Mouse (Mus musculus) lung, adult 18-20 months (tissue): Measurements from ENCODE around the gene Pten.

ENCODE experiments used
- DNase-seq, 2 experiments: peaks; one replicate each; pipeline ENCODE4 v3.0.0; 2022; ENCODE audit warnings: mixed read lengths in 2 of 2

The Pten gene

DNA sequence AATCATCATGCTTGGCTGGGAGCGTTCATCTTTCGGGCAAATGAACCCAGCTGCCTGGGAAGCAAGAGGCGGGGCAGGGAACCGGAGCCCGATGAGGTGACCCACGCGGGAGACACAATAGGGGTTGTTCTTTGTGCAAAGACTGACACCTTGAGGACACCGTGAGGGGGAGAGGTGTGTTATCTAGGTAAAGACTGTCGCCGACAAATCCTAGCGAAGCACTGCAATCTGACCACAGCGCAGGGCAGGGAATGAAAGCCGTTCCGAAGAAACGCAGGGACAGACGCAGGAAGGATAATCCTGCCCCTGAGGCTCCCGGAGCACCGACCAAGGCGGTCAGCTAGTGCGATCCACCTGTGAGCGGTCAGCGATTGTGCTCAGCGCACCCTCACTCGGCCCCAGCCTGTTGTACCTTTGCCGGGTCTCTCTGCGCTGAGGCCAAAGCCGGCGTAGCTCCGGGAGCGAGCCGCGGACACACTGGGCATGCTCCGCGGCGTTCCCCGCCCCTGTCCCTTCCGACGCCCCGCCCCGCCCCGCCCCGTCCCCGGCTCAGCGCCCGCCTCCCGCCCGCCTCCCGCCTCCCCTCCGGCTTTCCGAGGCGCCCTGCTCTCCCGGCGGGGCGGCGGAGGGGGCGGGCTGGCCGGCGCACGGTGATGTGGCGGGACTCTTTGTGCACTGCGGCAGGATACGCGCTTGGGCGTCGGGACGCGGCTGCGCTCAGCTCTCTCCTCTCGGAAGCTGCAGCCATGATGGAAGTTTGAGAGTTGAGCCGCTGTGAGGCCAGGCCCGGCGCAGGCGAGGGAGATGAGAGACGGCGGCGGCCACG lies at the start of gene Pten:
Pten (plus strand) TSS at position 598 of the 826 bp plus-strand sequence.
- DNase-seq, result peak; percentile 96 to 97

GRCm38 (mm10) chr19:32708996-32709395 lies 48.3 kb upstream of the Pten start:
- no peak for DNase-seq

DNA sequence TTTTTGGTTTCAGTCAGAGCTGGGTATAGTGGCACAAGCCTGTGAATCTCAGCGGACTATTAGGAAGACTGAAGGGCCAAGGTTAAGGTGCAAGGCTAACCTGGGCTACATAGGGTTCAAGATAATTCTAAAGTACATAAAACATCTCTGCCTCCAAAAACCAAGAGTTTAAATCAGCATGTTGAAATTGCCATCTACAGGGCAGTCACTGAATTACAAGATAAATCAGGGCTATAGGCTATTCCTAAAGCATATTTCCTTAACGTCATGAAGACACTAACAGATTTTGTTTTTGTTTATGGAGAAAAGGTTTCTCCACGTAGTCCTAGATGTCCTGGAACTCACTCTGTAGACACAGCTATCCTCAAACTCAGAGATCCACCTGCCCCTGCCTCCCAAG lies 47.0 kb upstream of the Pten start:
- DNase-seq, result no peak

GRCm38 (mm10) chr19:32711761-32712541 lies 45.3 kb upstream of the Pten start:
- peak; percentile 88 to 90 for DNase-seq

DNA sequence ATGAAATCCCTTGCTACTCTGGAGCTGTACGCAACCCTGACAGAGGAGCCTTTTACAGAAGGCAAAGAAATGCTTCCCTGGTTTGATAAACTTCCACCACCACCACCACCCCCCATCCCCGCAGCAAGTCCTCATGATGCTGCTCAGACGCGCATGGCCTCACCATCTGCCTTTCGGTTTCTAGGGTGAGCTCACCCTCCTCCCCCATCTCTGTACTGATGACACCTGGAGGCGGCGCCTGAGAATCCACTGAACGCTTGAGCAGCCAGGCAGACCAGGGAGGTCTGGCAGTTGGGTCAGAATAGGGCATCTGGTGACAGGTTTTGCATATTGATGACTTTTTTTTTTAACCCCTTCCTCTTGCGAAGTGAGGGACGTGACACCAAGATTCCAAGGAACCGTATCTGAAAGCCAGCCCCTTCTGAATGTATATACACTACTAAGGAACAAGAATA lies 44.7 kb upstream of the Pten start:
- DNase-seq, result peak; percentile 76 to 82

DNA sequence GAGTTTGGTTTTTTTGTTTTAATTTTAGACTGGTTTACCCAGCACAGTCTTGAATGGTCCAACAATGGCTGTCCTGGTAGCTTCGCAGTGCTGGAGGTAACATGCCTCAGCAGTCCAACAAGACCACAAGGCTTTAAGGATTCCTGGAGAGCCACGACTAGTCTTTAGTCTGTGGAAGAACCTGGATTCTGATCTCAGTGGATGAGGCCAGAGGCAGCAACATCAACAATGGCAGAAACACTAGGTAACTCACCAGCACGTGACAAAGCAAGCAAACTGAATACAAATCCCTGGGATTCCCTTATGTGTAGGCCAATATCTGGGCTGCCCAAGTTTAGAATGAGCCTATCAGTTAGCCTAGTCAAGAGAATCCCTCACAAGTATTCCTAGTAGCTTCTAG lies 43.8 kb upstream of the Pten start:
- no peak for DNase-seq

GRCm38 (mm10) chr19:32715201-32715600 lies 42.1 kb upstream of the Pten start:
- peak; percentile 72 to 79 for DNase-seq

- no peak for DNase-seq
Measured at GRCm38 (mm10) chr19:32715681-32716080, 41.6 kb upstream of the Pten start.

GRCm38 (mm10) chr19:32717590-32717989 lies 39.7 kb upstream of the Pten start:
- no peak for DNase-seq

DNA sequence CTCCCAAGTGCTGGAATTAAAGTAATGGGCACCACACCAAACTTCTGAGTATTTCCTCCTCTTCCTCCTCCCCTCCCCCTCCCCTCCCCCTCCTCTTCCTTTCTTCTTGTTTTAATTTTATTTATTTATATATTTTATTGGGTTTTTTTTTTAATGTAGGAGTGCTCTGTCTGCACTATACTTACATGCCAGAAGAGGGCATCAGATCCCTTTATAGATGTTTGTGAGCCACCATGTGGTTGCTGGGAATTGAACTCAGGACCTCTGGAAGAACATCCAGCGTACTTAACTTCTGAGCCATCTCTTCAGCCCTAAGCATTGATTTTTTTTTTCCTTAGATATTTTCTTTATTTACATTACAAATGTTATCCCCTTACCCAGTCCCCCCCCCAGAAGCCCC lies 37.0 kb upstream of the Pten start:
- no peak for DNase-seq

- DNase-seq, result no peak
Measured at GRCm38 (mm10) chr19:32723817-32724216, 33.5 kb upstream of the Pten start.

DNA sequence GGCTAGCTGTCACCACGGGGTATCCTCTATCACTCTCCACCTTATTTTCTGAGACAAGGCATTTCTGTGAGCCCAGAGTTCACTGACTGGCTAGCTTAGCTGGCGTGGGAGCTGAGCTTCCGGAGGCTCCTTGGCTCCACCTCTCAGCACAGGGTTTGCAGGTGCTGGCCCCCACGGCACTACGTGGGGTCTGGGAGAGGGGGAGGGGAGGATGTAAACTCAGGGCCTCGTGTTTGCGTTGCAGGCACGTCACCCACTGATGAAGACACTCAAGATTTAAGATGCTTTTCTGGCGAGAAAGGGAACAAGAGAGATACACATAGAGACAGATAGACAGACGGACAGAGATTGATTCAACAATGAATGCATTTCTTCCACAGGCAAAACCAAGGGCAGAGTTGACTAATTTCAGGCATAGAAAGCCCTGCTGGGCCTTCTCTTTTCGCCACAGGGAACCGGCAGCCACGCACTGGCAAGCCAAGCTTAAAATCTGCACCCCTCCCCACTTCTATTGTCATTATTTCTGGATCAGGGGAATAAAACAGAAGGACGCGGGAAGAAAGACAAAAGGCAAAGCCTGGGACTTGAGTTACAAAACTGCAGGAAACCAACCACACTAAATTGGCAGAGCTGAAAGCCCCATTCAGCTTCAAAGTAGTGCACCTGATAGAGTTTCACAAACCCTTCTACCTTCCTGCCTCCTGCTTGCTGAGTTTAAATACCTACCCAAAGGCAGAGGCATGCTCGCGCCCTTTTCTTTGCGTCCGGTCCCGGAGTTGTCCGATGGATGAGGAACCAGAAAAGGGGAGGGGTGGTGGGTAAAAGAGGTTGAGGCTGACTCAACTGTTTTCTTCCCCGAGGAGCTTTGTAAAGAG lies 30.6 kb upstream of the Pten start:
- DNase-seq, result no peak

- DNase-seq, result no peak
Measured at GRCm38 (mm10) chr19:32729785-32730184, 27.5 kb upstream of the Pten start.

- no peak for DNase-seq
Measured at GRCm38 (mm10) chr19:32732922-32733321, 24.4 kb upstream of the Pten start.

GRCm38 (mm10) chr19:32737844-32738243 lies 19.5 kb upstream of the Pten start:
- no peak for DNase-seq

DNA sequence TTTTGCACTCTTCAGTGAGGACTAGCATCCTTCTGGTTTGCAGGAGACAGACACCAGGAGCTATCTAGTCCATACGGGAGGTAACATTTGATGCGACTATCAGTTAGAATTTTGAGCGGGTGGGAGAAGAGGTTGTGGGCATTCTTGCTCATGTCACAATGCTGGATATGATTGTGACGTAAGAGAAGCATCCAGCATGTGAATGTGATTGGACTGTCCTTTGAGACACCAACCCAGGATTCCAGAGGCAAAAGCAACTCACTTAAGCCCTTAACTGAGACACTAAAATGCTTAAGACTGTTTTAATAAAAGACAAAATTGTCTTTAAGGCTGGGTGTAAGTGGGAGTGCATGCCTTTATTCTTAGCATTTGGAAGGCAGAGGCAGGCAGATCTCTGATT lies 17.6 kb upstream of the Pten start, which contains the start of gene Atad1:
Atad1 (minus strand) TSS at position 101 of the 400 bp plus-strand sequence.
- DNase-seq, result no peak

DNA sequence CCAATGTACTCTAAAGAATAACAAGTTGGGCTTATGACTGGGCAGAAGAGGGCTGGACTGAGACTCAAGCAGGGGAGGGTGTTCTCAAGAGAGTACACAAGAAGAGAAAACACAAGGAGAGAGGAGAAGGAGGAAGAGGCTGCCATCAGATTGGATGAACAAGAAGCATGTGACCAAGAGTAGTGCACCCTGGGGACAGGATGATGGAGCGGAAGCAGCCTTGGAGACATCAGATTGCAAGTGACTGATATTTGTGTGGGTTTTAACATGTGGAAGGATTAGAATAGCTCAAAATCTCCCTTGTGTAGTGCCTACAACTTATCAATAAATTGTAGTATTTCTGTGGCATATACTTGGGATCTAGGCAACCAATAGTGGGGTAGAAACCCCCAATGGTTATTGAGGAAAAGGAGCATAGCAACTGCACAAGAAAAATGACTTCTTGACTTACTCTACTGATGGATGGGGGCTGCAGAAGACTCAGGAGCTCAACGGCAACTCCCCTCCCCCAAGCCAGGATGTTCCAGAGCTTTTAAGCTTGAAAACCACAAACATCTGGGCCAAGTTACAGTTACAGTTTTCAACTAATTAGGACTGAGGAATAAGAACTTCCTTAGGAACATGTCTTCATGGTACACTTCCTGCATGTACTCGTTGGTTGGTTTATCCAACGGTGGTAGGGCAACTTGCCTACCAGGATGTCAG lies 16.5 kb upstream of the Pten start:
- no peak for DNase-seq

DNA sequence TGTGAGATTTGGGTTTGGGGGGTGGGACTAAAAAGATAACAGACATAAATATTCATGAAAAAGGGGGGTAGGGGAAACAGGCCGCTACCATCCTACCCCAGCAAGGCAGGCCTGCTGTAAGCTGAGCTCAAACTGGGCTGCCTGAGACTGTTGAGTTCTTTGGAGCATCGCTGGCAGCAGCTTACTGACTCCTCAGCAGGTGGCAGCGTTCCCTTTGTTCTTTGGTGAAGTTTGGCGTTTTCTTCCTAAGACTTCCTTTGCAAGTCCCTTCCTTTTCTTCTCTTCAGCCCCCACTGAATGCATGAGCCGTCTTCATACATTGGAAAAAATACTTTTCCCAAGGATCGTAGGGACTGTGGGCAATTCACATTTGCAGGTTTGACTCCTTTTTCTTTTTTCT lies 7.9 kb upstream of the Pten start:
- DNase-seq, result peak; percentile 17 to 38

DNA sequence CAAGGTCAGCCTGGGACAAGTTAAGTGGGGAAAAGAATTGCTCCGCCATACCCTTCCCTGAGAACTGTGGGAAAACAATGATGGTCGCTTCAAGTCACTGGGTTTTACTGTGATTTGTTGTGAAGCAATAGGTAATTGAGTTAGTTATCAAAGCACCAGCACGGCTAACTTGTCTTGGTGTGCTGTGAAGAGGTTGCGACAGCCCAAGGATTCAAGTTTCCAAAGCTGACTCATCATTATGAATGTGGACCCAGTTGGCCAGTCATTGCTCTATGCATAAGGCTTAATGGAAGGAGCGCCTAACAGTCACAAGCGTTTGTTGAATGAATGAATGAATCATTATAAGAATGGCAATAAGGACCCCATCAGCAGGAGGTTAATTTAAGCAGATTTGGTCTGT lies 4.9 kb upstream of the Pten start:
- no peak for DNase-seq

DNA sequence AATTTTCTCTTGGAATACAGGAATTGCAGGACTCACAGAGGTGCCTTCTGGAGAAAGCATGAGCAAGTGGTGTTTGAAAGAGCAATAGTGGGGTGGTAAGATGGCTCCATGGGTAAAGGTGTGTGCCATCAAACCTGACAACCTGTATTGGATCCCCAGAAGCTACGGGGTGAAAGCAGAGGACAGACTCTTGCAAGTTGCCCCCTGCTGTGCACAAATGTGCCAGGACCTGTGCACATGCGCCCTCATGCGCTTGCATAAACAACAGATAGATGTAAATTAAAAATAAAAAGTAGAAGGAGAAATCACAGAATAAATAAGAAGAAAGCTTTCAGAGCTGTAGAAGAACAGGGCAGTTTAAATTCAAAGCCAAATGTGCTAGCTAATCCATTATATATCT lies 3.9 kb upstream of the Pten start:
- no peak for DNase-seq

DNA sequence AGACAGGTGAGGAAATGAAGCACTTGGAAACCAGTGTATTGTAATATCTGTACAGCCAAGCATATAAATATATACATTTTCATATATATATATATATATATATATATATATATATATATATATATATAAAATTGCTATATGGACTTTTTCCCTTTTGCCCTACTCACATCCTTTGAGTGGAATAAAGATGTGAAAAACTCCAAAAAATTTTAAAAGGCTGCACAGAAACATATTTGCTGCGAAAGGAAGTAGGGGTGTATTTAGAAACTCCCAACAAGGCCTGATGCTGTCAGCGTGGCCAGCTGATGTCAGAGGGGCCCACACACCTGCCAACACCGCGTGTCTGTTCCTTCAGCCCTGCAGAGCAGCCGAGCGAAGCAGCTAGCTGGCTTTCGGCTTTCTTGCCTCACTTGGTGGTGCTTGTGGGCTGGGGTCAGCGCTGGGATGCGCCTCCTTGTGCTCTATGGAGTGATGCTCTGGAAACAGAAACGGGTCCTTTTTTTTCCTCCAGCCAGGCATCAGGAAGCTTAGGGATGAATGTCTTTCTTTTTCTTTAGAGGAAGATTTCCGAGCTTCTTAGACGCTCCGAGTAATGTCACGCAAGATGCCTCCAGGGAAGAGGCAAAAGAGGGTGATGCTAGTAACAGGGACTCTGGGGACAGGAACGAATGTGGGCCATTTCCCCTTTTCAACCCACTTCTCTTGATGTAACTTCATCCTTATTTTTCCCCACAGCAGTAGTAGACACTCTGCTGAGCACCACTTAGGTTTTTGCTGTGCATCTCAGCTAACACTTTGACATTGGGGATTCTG lies 2.9 kb upstream of the Pten start:
- no peak for DNase-seq
